Mouse (Mus musculus): Measurements from ENCODE around the gene St6gal2. TPM values are rescaled to one million over a fixed set of nuclear protein-coding genes. Genes with fewer than 3 reads are reported as not detected.

St6gal2 gene
- polyA plus RNA-seq (2014; fragmentation: Nextera tagmentation; extraction: Ambion mirVana): 10.0 and 10.8 TPM in 2 replicates

GRCm38 (mm10) chr17:55445250-55446184 is at the start of gene St6gal2:
Gene St6gal2 (plus strand): TSS chr17:55445382.
- H3K4me3 ChIP-seq (ENCODE audit: low read depth, low read length): peak within 1 kb of the TSS; percentile 60
- H3K4me2 ChIP-seq (ENCODE audit: low read depth, severe bottlenecking): peak within 1 kb of the TSS; percentile 89
- peaks cover 2% of the 10 kb centered on the region; the same call in 1 of the 2 replicates for H3K27me3 ChIP-seq (ENCODE audit: control insufficient read depth, insufficient read depth, low read length)
- WGBS: under 1% methylated on average over 83 of the region's 84 CpGs
- ATAC-seq (ENCODE audit: insufficient number of reproducible peaks, low FRiP score, low TSS enrichment, low read depth) (peak; percentile 88), DNase-seq (ENCODE audit: low spot score) (peak; percentile 83)
- no peaks in the 10 kb centered on the region for H3K36me3 ChIP-seq (ENCODE audit: control insufficient read depth, insufficient read depth, low read length)
- H3K27ac ChIP-seq (replicated peaks; ENCODE audit: low read depth, low read length): no peak within 1 kb of the TSS
- H3K4me1 ChIP-seq (ENCODE audit: control insufficient read depth, insufficient read depth, low read length): no peaks in the 10 kb centered on the region
- no peaks in the 10 kb centered on the region for H3K9me3 ChIP-seq (ENCODE audit: control insufficient read depth, low read length)
- H3K9ac ChIP-seq (ENCODE audit: low read length): peak within 1 kb of the TSS; percentile 92

- ATAC-seq (ENCODE audit: insufficient number of reproducible peaks, low FRiP score, low TSS enrichment, low read depth): no peak
- no peak overlapping the region for H3K27ac ChIP-seq (replicated peaks; ENCODE audit: low read depth, low read length)
- DNase-seq (ENCODE audit: low spot score): no peak
- H3K36me3 ChIP-seq (ENCODE audit: control insufficient read depth, insufficient read depth, low read length): no peaks in the 10 kb centered on the region
- H3K9ac ChIP-seq (ENCODE audit: low read length): no peak overlapping the region
- 89% methylated on average over 2 of the region's 2 CpGs for WGBS
- no peak overlapping the region for H3K4me3 ChIP-seq (ENCODE audit: low read depth, low read length)
- no peak overlapping the region for H3K4me2 ChIP-seq (ENCODE audit: low read depth, severe bottlenecking)
- no peaks in the 10 kb centered on the region for H3K9me3 ChIP-seq (ENCODE audit: control insufficient read depth, low read length)
- no peaks in the 10 kb centered on the region for H3K4me1 ChIP-seq (ENCODE audit: control insufficient read depth, insufficient read depth, low read length)
- H3K27me3 ChIP-seq (ENCODE audit: control insufficient read depth, insufficient read depth, low read length): no peaks in the 10 kb centered on the region
Observed at GRCm38 (mm10) chr17:55406043-55406442, 39.1 kb upstream of the St6gal2 start.

GRCm38 (mm10) chr17:55416519-55416918 is 28.7 kb upstream of the St6gal2 start:
- DNase-seq (ENCODE audit: low spot score) (no peak), ATAC-seq (ENCODE audit: insufficient number of reproducible peaks, low FRiP score, low TSS enrichment, low read depth) (no peak)
- Histone ChIP-seq H3K9ac (ENCODE audit: low read length) (no peak overlapping the region), H3K27me3 (ENCODE audit: control insufficient read depth, insufficient read depth, low read length) (no peaks in the 10 kb centered on the region), H3K4me3 (ENCODE audit: low read depth, low read length) (no peak overlapping the region), H3K27ac (replicated peaks; ENCODE audit: low read depth, low read length) (no peak overlapping the region), H3K4me1 (ENCODE audit: control insufficient read depth, insufficient read depth, low read length) (no peaks in the 10 kb centered on the region), H3K9me3 (ENCODE audit: control insufficient read depth, low read length) (no peaks in the 10 kb centered on the region), H3K4me2 (ENCODE audit: low read depth, severe bottlenecking) (no peak overlapping the region), H3K36me3 (ENCODE audit: control insufficient read depth, insufficient read depth, low read length) (no peaks in the 10 kb centered on the region)
- 85% methylated on average over 2 of the region's 2 CpGs for WGBS

- no peaks in the 10 kb centered on the region for H3K36me3 ChIP-seq (ENCODE audit: control insufficient read depth, insufficient read depth, low read length)
- no peaks in the 10 kb centered on the region for H3K9me3 ChIP-seq (ENCODE audit: control insufficient read depth, low read length)
- no peaks in the 10 kb centered on the region for H3K4me1 ChIP-seq (ENCODE audit: control insufficient read depth, insufficient read depth, low read length)
- WGBS: under 1% methylated on average over 6 of the region's 6 CpGs
- peak overlapping the region; percentile 92 for H3K9ac ChIP-seq (ENCODE audit: low read length)
- peak overlapping the region; percentile 60 for H3K4me3 ChIP-seq (ENCODE audit: low read depth, low read length)
- peaks cover 2% of the 10 kb centered on the region; the same call in 1 of the 2 replicates for H3K27me3 ChIP-seq (ENCODE audit: control insufficient read depth, insufficient read depth, low read length)
- no peak overlapping the region for H3K27ac ChIP-seq (replicated peaks; ENCODE audit: low read depth, low read length)
- DNase-seq (ENCODE audit: low spot score): no peak
- H3K4me2 ChIP-seq (ENCODE audit: low read depth, severe bottlenecking): peak overlapping the region; percentile 89
- ATAC-seq (ENCODE audit: insufficient number of reproducible peaks, low FRiP score, low TSS enrichment, low read depth): no peak; the same call in 1 of the 2 replicates
Observed at GRCm38 (mm10) chr17:55446185-55446527, 974 bp downstream of the St6gal2 start.

GRCm38 (mm10) chr17:55446698-55447097 is 1.5 kb downstream of the St6gal2 start:
- H3K9me3 ChIP-seq (ENCODE audit: control insufficient read depth, low read length): no peaks in the 10 kb centered on the region
- peak overlapping the region; percentile 89 for H3K4me2 ChIP-seq (ENCODE audit: low read depth, severe bottlenecking)
- H3K4me3 ChIP-seq (ENCODE audit: low read depth, low read length): no peak overlapping the region
- no peak overlapping the region for H3K9ac ChIP-seq (ENCODE audit: low read length)
- peaks cover 2% of the 10 kb centered on the region; the same call in 1 of the 2 replicates for H3K27me3 ChIP-seq (ENCODE audit: control insufficient read depth, insufficient read depth, low read length)
- no peaks in the 10 kb centered on the region for H3K36me3 ChIP-seq (ENCODE audit: control insufficient read depth, insufficient read depth, low read length)
- ATAC-seq (ENCODE audit: insufficient number of reproducible peaks, low FRiP score, low TSS enrichment, low read depth) (no peak), DNase-seq (ENCODE audit: low spot score) (no peak)
- WGBS: 39% methylated on average over 4 of the region's 4 CpGs
- no peaks in the 10 kb centered on the region for H3K4me1 ChIP-seq (ENCODE audit: control insufficient read depth, insufficient read depth, low read length)
- H3K27ac ChIP-seq (replicated peaks; ENCODE audit: low read depth, low read length): no peak overlapping the region

GRCm38 (mm10) chr17:55450943-55451342 is 5.8 kb downstream of the St6gal2 start:
- H3K36me3 ChIP-seq (ENCODE audit: control insufficient read depth, insufficient read depth, low read length): no peaks in the 10 kb centered on the region
- 75% methylated on average over 2 of the region's 2 CpGs for WGBS
- H3K9me3 ChIP-seq (ENCODE audit: control insufficient read depth, low read length): no peaks in the 10 kb centered on the region
- H3K27ac ChIP-seq (replicated peaks; ENCODE audit: low read depth, low read length): no peak overlapping the region
- DNase-seq (ENCODE audit: low spot score) (no peak), ATAC-seq (ENCODE audit: insufficient number of reproducible peaks, low FRiP score, low TSS enrichment, low read depth) (no peak)
- no peaks in the 10 kb centered on the region for H3K27me3 ChIP-seq (ENCODE audit: control insufficient read depth, insufficient read depth, low read length)
- H3K4me2 ChIP-seq (ENCODE audit: low read depth, severe bottlenecking): no peak overlapping the region
- no peak overlapping the region for H3K4me3 ChIP-seq (ENCODE audit: low read depth, low read length)
- no peaks in the 10 kb centered on the region for H3K4me1 ChIP-seq (ENCODE audit: control insufficient read depth, insufficient read depth, low read length)
- no peak overlapping the region for H3K9ac ChIP-seq (ENCODE audit: low read length)

- H3K4me3 ChIP-seq (ENCODE audit: low read depth, low read length): no peak overlapping the region
- H3K27ac ChIP-seq (replicated peaks; ENCODE audit: low read depth, low read length): no peak overlapping the region
- no peaks in the 10 kb centered on the region for H3K9me3 ChIP-seq (ENCODE audit: control insufficient read depth, low read length)
- no peak overlapping the region for H3K4me2 ChIP-seq (ENCODE audit: low read depth, severe bottlenecking)
- WGBS: 43% methylated on average over 3 of the region's 3 CpGs
- no peaks in the 10 kb centered on the region for H3K36me3 ChIP-seq (ENCODE audit: control insufficient read depth, insufficient read depth, low read length)
- H3K27me3 ChIP-seq (ENCODE audit: control insufficient read depth, insufficient read depth, low read length): no peaks in the 10 kb centered on the region
- ATAC-seq (ENCODE audit: insufficient number of reproducible peaks, low FRiP score, low TSS enrichment, low read depth) (no peak), DNase-seq (ENCODE audit: low spot score) (peak; percentile 32)
- H3K4me1 ChIP-seq (ENCODE audit: control insufficient read depth, insufficient read depth, low read length): no peaks in the 10 kb centered on the region
- H3K9ac ChIP-seq (ENCODE audit: low read length): no peak overlapping the region
Observed at GRCm38 (mm10) chr17:55454487-55454886, 9.3 kb downstream of the St6gal2 start.

GRCm38 (mm10) chr17:55460187-55460586 is 15.0 kb downstream of the St6gal2 start:
- Histone ChIP-seq H3K4me3 (ENCODE audit: low read depth, low read length) (no peak overlapping the region), H3K27ac (replicated peaks; ENCODE audit: low read depth, low read length) (no peak overlapping the region), H3K9ac (ENCODE audit: low read length) (no peak overlapping the region), H3K9me3 (ENCODE audit: control insufficient read depth, low read length) (no peaks in the 10 kb centered on the region), H3K36me3 (ENCODE audit: control insufficient read depth, insufficient read depth, low read length) (no peaks in the 10 kb centered on the region), H3K4me2 (ENCODE audit: low read depth, severe bottlenecking) (no peak overlapping the region), H3K27me3 (ENCODE audit: control insufficient read depth, insufficient read depth, low read length) (no peaks in the 10 kb centered on the region), H3K4me1 (ENCODE audit: control insufficient read depth, insufficient read depth, low read length) (no peaks in the 10 kb centered on the region)
- WGBS: 82% methylated on average over 1 of the region's 1 CpGs
- DNase-seq (ENCODE audit: low spot score): no peak
- ATAC-seq (ENCODE audit: insufficient number of reproducible peaks, low FRiP score, low TSS enrichment, low read depth): no peak

Measured in limb, embryonic 11.5 days (tissue).